Mouse (Mus musculus) induced T-regulatory cell, adult 2 months (primary cell): ENCODE measurements around the gene Sfrp4.
A peak's percentile ranks its signal among the peaks of the same experiment; 100 is the strongest.

Source experiments
- DNase-seq: peaks from one replicate; pipeline ENCODE4 v3.0.0-alpha.2; 2012; ENCODE audit warnings: low read depth

The Sfrp4 gene

GRCm38 (mm10) chr13:19636131-19636530 lies 13.2 kb downstream of the Sfrp4 start:
- peak; percentile 8 for DNase-seq

GRCm38 (mm10) chr13:19640203-19640851 lies 17.4 kb downstream of the Sfrp4 start:
- peak; percentile 6 for DNase-seq

GRCm38 (mm10) chr13:19643519-19643918 lies 20.6 kb downstream of the Sfrp4 start:
- no peak for DNase-seq

GRCm38 (mm10) chr13:19644225-19644624 lies 21.3 kb downstream of the Sfrp4 start:
- DNase-seq, result no peak

- no peak for DNase-seq
These were observed 26.9 kb downstream of the Sfrp4 start for GRCm38 (mm10) chr13:19649824-19650223.

- DNase-seq, result no peak
These were observed 29.5 kb downstream of the Sfrp4 start for GRCm38 (mm10) chr13:19652405-19652804.

- no peak for DNase-seq
These were observed 45.6 kb downstream of the Sfrp4 start for GRCm38 (mm10) chr13:19668355-19669140.

- no peak for DNase-seq
These were observed 51.1 kb downstream of the Sfrp4 start for GRCm38 (mm10) chr13:19674025-19674424.

- no peak for DNase-seq
These were observed 51.7 kb downstream of the Sfrp4 start for GRCm38 (mm10) chr13:19674601-19675000.
